Mouse (Mus musculus) skeletal muscle tissue, adult 2 months (tissue): ENCODE results near the gene Rgl1.
A peak's percentile ranks its signal among the peaks of the same experiment; 100 is the strongest.

Experiments
- DNase-seq: peaks from one replicate; pipeline ENCODE4 v3.0.0-alpha.2; 2012; ENCODE audit warnings: low read depth, low spot score

Gene Rgl1

DNA sequence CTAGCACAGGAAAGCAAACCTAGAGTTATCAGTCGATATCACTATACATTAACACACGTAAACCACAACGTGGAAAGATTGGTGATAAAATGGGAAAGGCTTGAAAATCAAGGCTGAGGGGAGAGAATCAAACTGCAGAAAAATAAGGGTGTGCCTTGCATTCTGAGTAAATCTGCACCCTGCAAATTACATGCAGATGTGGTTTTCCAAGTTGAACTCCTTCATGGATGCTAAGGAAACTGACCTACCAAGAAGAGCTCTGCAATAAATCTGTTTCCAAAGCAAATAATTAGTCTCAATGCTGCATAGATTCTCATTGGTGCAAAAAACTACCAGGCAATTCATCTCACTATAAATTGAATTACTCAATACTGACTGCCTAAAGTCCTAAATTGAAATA is 178.7 kb downstream of the Rgl1 start:
- DNase-seq, result no peak

DNA sequence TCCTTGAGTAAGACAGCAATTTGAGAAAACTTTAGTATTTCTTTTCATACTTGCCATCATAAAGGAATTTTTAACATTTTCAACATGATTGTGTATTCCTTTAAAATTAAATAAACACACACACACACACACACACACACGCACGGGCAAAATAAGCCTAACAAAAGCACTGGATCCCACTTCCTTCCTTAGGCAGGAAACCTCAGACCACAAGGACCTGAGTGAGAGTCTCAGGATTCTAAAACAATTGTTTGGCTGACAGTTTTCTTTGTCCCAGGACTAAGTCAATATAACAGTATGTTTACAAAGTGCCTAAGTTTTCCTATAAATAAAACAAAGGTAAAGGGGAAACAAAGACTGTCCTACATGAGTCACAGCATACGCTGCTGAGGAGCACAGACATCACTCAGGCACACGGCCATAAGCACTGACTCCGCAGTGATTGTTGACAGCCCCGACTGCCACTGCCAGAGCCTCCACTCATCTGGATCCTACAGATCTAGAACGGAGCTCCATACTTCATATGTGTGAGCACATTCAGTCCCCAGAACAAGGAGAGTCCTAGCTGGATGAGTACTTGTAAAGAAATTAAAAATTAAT is 180.7 kb downstream of the Rgl1 start:
- no peak for DNase-seq

DNA sequence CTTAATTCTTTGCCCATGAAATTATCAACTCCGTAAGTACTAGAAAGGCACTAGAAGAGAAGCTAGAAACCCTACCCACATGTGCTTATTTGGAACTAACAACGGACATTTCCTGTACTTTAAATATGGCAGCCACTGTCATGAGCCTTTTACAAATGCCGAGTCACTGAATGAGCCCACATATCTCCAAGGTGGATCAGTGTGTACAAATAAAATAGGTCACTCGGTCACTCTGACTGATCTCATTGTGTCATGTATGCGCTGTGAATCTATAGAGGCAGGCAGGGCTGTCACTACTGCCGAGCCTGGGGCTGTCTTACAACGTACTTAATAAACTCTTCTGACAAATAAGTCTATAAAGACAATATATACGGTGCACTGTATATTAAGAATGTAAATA is 181.2 kb downstream of the Rgl1 start:
- no peak for DNase-seq

DNA sequence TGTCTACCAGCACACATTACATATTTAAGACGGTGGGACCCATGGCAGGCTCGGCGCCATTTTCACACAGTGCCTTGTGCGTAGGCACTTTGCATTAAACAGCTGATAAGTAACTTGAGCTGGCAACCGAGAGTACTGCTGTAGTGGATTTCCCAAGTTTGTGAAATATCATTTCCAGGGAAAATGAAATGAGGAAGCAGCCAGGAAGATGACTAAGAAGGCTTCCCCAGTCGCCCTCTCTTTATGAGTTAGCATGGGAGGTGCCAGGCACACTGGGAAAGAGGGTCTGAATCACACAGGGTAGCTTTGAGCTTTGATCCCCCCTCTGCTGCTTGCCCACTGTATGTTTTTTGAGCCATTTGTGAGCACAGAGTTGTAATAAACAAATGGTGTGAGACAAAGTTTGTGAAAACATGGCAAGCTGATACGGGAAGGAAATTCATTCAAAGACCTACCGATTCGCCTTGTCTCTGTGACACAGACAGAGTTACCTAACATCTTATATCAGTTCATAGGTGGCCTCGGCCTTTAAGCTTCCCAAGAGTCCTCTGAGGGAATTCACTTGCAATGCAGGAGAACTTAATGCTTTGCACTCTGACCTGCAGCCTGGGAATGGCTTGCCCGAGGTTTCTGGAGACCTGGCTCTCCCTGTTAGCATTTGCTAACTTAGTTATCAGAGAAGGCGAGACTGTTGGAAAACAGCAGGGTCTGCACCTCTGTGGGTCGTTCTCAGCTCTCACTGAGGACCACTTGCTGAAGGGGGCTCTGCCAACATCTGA is 184.8 kb downstream of the Rgl1 start:
- DNase-seq, result no peak

DNA sequence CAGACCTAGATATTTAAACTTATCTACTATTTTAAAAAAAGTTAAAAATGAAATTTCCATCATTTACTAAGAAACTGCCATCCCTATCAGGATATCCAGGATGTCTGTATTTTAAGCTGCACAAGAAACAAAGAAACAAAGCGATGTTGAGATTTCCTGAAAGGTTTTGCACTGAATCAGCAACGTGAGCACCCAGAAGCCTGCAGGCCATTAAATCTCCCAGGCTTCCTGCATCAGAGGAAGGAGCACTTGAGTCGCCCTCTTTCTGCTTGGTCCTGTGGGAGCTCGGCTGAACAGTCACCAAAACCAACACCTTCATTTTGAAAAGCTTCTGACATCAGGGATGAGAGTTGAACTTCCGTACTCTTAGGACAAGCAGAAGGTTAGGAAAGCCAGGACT is 187.2 kb downstream of the Rgl1 start:
- DNase-seq, result no peak

DNA sequence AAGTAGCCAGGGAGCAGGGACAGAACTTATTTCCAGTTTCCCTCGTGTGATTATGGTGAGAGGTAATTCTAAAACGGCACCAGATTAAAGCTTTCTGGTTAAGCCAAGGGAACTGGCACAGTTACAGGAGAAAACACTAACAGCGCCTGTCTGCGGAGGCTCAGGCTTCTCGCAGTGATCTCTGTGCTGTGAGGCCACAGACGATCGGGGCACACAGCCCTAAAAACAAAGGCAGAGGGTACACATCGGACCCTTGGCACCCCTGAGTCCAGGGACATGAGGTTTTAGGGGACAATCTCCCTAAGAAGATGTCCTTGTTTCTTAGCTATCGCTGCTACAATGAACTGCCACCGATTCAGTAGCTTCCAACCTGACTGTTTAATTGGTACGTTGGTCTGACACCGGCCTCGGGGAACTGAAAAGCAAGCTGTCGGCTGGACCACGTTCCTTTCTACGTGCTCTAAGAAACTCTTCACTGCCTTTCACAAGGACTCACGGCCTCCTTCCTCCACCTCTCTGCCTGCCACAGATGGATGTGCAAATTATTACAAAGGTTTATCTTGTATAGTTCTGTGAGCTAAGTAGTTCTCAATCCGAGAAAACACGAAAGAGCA is 187.9 kb downstream of the Rgl1 start:
- no peak for DNase-seq

DNA sequence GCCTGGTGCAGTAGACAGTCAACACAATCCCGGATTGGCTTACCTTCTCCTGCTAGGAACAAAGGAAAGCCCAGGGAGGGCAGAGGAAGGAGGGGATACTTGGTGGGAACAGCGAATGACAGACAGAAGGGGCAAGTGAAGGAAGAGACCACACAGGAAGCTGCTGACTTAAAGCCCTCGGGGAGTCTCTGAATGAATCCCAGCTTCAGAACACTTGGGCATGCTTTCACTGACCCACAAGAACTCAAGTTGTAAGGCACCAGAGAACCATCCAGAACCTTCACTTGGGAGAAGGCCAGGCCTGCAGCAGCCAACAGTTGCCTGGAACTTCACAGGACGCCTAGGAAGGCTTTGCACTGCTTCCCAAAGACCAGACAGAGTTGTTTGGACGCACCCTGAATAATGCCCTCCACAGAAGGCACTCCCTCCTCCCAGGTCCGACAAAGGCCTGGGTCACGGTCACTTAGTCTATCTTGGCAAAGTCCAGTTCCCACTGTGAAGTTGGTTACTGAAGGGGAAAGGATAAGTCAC is 189.5 kb downstream of the Rgl1 start:
- DNase-seq, result no peak

DNA sequence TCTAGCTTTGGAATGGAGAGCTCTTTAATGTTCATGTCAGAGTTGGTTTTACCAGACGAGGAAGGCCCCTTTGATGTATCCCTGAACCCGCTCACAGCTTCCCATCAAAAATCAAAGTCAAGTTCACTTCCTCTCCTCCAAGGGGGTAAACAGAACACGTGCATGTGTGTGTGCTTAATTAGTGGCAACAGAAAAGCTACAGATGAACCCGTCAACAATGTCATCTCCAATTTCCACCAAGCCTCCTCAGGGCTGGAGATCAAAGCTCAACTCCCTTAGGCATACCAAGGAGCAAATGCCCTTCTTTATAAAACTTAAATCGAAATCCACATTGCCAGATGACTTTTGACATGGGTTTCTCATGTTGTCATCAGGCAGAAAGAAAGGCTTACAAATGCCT is 191.1 kb downstream of the Rgl1 start:
- no peak for DNase-seq

DNA sequence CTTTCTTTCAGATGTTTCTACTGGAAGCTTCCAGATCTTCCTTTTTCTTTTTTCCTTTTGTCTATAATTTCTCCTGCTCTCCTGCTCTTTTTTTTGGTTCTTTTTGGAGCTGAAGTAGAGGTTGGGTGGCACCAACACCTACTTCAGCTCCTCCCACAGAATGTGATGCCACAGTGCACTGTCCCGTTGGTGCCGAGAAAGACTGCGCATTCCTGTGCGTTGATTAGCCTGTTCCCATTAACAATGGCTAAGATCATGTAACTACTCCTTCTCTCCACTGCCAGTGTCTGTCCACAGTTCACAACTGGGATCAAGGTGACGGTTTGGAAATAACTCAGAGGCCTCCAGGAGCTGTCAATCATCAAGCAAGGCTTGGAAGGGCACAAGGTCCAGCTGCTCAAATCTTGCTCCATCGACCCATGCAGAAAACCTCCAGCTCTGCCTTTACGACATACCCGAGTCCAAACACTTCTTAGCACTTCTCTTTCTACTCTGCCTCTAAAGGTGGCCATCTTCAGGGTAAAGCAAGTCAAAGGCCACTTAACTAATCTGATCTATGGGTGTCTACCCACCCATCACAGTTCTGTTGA is 192.6 kb downstream of the Rgl1 start:
- DNase-seq, result no peak

DNA sequence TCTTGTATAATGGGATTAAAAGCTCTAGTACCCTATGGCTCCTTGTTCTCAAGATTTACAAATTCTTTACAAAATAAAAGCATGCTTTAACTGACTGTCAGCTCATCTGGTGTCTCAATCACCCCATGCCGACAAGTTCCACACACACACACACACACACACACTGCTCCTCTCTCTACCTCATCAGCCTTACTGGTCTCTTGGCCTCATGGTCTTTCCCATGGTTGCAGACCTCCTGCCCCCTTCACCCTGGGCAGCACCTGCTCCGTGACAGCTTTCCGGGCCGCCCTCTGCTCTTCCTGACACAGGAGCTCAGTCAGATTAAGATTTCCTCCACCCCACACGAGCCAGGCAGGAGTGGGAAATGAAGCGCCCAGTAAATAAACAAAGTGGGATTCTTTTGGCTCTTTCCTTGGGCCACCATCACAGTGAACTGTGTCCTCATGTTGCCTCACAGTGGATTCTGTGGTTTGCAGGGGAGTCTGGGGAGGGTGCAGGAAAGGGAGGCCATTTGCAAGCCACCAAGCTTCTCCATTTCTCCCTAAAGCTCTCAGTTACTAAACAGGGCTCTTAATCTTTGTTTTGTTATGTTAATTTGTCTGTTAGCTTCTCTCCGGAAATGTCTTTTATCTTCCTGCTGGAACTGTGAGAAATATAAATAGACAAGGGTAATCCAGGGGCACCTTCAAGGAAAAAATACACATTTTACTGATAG is 193.2 kb downstream of the Rgl1 start:
- no peak for DNase-seq

DNA sequence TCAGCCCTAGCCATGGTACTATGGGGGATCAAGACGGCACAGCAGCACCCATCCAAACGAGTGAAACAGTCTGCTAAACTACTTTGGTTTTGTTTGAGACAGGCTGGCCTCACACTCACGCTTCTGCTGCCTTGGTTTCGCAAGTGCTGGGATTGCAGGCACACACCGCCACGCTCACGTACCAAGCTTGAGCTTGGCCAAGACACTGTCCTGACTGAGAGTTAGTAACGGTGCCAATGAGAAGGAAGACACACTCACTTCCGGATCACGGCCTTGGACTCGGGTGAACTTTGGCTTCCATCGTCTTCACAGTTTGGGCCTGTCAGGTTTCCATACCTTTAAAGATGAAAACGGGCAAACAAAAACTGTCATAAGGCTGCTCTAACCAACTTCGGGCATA is 194.8 kb downstream of the Rgl1 start:
- DNase-seq, result no peak

DNA sequence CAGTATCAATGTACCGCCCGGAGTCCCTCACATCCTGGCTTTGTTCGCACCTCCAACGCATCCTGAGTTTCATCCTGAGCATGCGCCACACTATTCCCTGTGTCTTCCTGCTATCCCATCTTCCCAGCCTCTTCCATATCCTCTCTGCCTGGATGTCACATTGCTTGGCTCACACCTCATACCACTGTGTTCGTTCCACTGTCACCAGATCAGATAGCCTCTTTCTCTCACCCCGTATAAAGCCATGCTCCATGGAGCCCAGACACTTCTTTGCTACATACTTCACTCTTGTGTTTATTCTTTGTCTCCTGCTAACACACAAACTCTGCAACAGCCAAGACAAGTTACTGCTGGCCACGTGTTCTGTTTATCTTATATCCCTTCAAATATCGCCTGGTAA is 195.5 kb downstream of the Rgl1 start:
- no peak for DNase-seq

DNA sequence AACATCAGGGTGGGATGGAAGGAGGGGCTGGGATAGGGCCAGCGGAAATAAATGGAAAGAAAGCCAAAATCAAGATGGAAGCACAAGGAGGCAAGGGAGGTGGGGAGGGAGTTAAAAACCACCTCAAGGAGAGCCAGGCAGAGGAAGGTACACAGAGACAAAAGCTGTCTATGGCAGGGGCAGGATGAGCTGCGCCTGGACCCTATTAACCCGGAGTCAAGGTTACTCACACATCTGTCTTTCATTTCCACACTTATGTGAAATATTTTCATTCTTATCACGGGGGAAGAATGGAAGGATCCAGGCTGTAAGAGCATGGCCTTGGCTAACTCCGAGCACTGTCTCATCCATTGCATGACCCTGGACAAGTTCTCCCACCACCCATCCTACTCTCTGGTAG is 202.9 kb downstream of the Rgl1 start:
- DNase-seq, result no peak

DNA sequence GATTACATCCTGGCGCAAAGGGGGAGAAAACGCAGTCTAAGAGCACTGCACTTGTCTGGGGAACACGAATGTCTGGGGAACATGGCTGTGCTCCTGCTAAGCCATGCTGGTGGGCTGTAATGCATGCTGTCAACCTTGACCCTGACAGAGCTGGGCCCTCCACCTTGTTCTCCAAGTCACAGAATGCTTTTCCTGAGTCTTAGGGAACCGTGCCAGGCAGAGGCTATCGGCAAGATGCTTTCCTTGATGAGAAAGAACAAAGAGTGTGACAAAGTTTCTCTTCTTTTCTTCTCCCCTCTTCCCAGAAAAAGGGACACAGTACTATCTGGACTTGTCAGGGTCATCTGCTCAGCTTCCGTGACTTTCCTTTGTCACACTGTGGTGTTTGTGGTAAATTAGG is 203.3 kb downstream of the Rgl1 start:
- no peak for DNase-seq

DNA sequence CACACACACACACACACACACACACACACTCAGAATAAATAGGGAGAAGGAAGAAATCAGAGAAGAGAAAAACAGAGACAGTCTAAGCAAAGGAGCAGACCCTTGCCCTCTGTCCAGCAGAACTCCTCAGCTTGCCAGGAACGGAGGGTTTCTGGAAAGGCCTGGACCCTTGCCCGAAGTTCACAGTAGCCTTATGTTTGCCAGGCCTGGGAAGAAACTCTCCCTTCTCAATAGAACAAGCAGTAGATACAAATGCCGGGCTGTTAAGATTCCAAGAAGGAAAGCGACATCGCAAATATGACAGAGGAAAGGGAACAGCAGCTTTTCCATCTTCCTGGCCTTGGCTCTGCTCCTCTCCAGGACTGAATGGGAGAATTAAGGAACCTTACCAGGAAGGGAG is 205.7 kb downstream of the Rgl1 start:
- DNase-seq, result peak; percentile 41

DNA sequence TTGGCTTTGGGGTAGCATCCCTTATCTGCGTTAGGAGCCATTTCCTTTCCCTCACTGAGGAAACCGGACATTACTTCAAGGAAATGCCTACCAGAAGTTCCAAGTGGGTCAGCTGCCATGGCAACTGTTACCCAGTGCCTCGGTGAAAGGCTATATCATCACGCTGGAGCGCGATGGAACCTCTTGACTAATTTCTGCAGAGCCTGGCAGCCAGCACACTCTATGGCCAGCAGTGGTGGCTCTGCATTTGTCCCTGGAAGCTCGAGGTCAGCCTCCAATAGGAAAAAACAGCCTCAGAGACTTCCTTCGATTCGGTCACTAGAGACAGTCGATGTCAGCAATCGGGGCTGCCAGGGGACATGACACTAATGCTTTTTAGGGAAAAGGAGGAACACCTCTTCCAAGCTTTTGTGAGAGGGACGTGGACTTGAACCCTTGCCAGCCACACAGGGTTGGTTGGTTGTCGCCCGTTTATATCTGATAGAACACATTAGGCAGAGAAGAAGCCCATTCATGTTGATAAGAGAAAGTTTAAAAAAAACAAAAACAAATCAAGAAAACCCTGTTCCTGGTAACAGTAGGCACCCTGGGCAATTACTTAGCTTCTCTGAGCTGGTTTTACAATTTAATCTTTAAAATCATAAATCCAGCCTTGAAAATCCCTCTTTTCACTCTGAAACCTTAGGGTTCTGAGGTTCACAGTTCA is 209.4 kb downstream of the Rgl1 start:
- DNase-seq, result no peak

DNA sequence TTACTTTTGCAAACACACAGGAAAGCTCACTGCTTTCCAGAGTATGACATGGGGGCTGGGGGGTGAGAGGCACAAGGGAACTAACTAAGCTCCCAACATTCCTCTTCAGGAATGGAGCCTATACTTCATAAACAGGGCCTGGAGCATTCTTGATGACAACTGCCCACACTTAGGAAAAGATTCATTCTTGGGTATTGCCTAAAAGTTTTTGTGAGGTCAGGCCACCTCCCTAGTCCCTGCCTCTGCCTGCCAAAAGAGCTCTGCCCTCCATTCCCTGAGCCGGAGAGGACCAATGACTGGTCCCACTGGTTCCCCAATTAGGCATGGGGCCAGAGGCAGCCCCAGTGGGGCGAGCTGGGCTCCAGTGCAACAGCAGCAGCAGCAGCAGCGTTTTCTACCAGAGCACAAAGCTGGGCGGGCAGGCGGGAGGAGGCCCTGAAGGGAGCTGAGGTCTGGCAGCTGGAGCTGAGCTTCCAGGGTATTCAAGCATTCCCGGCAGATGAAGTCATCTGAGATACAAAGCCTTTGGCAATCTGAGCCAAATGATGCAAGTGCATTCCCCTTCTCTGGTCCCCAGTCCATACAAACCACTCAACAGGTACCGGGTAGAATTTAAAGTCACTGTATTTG is 210.1 kb downstream of the Rgl1 start:
- DNase-seq, result peak; percentile 81

DNA sequence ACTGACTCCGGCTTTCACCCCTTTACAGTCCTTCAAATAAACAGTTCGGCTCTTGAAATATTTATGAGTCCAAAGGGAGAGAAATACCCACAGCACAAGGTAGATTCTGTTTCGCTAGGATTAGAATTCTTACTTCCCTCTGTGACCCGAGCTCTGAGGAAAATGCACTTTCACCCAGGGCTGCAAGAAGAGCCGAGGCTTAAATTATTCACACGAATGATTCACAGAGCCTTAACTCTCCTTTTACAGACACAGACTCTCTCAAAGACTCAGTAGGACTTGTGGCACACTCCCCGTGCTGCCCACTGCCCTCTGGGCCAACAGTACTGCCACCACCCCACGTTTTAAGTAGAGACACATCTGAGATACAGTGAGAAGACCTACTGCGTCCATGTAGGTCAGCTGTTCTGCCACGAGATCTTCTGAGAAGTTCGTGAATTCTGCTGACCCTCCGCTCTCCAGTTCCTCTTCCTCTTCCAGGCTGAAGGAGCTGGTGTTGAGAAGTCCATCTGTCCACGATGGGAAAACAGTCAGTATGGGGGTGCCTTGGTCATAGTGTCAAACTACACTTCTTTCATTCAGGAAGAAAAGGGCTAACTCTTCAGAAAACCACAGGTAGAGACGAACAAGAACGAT is 212.1 kb downstream of the Rgl1 start:
- DNase-seq, result no peak

DNA sequence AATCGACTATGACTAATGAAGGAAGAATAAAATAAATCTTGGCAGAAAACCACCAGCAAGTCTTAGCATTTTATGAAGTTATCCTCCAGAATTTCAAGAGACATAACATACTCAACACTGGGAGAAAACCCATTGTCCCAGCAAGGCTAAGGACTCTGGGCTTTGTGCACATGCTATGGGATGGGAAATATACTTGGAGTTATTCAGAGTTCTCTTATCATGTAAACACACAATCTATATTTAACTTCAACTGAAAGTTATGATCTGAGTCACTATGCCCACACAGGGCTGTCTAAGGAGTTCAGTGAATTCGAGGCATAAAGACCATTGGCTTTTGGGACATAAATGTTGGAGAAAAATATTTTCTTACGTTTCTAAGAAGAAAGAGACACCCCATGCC is 215.2 kb downstream of the Rgl1 start:
- DNase-seq, result no peak

DNA sequence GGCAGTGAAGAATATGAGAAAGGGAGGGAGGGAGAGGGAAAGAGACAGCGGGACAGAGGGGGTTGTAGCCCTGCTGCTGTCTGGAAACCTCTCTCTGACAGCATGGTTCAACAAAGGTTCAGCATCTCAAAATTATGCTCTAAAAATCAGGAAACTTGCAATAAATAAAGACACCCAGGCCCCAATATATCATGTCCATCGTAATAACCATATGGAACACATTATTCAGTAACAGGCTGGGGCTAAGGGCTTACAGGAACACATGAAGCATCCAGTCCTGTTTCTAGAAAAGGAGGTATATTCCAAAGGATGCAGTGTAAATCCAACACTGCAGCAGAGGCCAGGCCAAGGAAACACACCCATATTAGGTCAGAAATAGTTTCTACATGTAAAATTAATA is 215.6 kb downstream of the Rgl1 start:
- no peak for DNase-seq
